Mouse (Mus musculus) spleen, adult 12 weeks (tissue): Measurements from ENCODE around the gene Baz1a.
"Not testable (repeated sequence)": the region's sequence is repeated elsewhere in the genome, so short reads cannot be mapped to it uniquely, and the experiment has no call there.

Experiments
- DNase-seq: peaks from one replicate; pipeline ENCODE4 v3.0.0; 2022; ENCODE audit warnings: low spot score

The Baz1a gene

DNA sequence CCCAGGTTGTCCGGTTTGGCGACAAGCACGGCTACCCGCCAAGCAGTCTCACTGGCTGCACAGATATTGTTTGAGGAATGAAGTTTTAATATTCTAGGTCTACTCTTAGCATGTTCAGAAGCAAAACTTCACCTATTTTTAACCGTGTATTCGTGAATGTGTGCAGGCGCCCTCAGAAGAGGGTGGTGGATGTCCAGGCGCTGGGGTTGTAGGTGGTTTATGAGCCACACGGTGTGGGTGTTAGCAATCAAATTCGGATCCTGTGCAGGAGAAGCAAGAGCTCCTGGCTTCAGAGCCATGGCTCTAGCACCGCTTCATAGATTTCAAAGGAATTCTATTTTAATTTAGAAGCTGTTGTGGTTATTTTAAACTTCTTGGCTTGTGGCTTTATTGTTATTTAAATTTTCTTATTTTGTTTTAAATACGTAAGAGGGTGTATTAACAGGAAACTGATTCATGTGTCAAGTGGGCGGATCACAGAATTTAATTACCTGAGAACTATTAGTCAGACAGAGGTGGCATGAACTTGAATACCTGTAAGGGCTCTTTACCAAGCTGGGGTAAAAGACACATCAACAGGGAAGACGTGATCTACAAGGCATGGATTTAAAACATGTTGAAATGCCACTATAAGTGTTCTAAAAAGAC lies 6.7 kb downstream of the Baz1a start:
- DNase-seq = no peak

DNA sequence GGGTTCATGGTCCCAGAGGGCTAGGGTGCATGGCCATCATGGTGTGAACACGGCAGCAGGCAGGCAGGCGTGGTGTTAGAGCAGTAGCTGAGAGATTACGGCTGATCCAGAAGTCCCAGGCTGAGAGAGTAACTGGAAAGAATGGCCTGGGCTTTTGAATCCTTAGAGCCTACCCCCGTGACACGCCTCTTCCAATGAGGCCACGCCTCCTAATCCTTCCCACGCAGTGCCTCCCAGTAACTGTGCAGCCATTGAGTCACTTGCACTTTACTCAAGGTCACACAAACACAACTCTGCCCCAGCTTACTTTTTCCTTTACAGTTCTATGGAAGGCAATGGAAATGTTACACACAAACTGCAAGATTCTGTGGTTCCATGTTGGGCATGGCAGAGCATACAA lies 8.1 kb downstream of the Baz1a start:
- DNase-seq = no peak

- no peak for DNase-seq
Observed at GRCm38 (mm10) chr12:55004396-55004795, 9.8 kb downstream of the Baz1a start.

DNA sequence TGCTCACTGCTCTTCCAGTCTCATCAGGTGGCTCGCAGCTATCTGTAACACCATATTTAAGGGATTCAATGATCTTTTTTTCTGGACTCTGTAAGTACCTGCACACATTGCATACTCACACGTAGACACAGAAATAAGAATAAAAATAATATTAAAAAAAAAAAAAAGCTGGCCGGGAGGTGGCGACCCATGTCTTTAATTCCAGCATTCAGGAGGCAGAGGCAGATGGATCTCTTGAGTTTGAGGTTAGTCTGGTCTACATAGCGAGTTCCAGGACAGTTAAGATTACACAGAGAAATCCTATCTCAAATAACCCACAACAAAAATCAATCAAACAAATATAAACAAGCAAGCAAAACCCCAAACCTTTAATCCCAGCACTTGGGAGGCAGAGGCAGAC lies 10.3 kb downstream of the Baz1a start:
- no peak for DNase-seq

DNA sequence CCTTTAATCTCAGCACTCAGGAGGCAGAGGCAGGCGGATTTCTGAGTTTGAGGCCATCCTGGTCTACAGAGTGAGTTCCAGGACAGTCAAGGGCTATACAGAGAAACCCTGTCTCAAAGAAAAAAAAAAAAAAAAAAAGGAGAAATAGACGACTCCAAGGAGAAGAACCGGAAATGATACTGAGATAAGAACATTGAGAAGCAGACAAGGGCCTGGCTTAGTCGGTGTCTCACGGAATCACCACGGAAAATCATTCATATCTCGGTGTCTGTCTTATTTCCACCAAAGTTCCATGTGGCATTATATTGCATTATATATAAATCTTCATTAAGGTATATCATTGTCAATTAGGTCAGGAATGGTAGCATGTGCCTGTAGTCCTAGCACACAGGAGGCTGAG lies 11.6 kb downstream of the Baz1a start:
- not testable (repeated sequence) for DNase-seq

- peak; percentile 46 for DNase-seq
Observed at GRCm38 (mm10) chr12:54999016-54999690, 15.0 kb downstream of the Baz1a start.

GRCm38 (mm10) chr12:54998411-54998810 lies 15.7 kb downstream of the Baz1a start:
- no peak for DNase-seq

GRCm38 (mm10) chr12:54996979-54997474 lies 17.1 kb downstream of the Baz1a start:
- no peak for DNase-seq

DNA sequence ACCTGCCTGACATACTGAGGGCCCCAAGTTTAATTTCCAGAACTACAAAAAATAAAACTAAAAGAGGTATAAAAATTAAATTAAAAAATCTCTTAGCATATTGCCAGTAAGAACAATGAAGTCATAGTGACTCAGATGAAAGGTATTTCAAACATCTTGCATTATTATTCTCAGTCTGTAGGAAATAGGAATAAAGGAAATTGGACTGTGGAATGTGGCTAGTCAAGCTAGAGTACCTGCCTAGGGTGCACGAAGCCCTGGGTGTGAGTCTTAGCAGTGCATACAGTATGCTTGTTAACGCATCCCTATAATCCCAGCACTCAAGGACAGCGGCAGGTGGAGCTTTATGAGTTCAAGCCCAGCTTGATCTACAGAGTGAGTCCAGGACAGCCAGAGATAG lies 18.2 kb downstream of the Baz1a start:
- no peak for DNase-seq

DNA sequence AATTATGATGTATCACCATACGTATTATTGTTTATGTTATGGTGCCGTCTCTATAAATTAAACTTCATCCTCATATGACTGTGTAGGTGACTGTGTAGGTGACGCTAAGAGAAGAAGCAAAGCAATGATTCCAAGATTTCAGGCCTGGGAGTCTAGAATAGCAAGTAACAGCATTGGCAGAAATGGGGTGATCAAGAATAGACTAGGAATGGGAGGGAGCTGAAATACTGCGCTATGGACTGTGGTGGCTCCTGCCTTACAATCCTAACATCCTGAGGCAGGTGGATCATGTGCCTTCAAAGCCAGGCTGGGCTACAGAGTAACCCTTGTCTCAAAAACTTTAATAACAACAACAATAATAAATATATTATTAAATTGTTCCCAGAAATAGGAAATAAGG lies 19.7 kb downstream of the Baz1a start:
- no peak for DNase-seq

- no peak for DNase-seq
Observed at GRCm38 (mm10) chr12:54994068-54994386, 20.1 kb downstream of the Baz1a start.

- DNase-seq = no peak
Observed at GRCm38 (mm10) chr12:54993246-54994067, 20.7 kb downstream of the Baz1a start.

GRCm38 (mm10) chr12:54992814-54993213 lies 21.3 kb downstream of the Baz1a start:
- no peak for DNase-seq

- no peak for DNase-seq
Observed at GRCm38 (mm10) chr12:54988323-54988850, 25.8 kb downstream of the Baz1a start.

GRCm38 (mm10) chr12:54987156-54987555 lies 27.0 kb downstream of the Baz1a start:
- DNase-seq = no peak

GRCm38 (mm10) chr12:54986052-54986717 lies 28.0 kb downstream of the Baz1a start, which contains the start of gene Gm20403:
Gene Gm20403 (minus strand): TSS chr12:54986529.
- DNase-seq = peak; percentile 64

DNA sequence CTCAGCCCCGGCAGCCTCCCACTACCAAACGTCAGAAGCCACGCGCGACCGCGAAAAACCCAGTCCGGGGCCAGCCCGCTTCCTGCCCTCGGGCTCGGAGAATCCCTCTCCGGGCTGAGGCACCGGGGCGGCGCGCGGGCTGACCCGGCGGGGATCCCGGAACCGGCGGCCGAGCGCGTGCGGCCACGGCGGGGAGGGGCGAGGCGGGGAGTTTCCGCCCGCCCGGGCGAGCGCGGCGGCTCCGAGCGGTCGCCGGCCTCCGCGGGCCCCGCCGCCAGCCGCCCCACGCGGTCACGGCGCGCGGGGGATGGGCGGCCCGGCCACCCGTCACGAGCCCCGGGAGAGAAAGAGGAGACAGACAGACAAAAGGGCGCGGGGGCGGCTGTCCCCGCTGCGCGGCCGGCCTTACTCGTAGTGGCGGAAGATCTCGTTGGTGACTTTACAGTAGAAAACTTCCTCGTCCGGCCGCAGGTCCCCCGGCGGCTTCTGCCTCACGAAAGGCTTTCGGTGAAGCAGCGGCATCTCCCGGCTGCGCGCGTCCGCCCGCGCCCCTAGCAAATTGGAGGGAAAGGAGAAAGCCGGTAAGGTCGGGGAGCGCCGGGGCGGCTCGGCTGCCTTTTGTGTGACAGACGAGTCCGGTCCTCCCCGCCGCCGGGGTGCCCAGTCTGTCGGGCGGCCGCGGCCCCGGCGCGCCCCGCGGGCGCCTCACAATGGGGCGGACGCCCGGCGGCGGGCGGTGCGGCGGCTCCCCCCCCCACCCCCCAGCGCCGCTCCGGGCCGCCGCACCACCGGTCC lies 28.7 kb downstream of the Baz1a start:
- peak; percentile 63 for DNase-seq

GRCm38 (mm10) chr12:54984701-54985256 lies 29.4 kb downstream of the Baz1a start:
- DNase-seq = peak; percentile 76

DNA sequence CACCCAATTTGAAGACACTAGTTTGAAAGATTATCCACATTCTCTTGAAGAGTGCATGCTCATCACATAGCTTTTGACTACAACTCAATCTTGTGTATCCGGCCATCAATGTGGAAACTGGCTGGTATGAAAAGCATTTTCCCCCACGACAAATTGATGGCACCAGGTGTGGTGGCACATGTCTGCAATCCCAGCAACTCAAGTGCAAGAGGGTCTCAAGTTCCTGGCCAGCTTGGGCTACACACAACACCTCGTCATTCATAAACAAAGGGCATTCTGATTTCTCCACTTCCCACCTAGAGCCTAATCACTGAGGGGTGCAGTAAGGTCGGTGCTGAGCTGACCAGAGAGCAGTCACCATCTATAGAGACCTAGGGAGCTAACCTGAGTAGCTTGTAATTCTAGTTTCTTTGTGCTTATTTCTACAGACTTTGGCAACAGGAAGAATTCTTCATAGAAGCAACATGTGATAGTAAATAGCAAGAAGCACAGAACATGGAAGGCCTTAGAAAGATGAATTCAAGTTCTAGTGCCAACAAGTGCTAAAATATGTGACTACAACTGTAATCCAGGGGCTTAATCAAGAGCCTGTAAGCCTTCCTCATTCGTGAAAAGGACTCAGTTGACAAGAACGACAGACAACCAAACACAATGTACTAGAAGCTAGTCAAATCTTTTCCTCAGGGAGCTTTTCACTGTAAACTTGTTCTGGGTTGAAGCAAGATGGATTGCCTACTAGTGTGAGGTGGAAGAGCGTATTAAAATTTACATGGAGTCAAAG lies 31.0 kb downstream of the Baz1a start:
- no peak for DNase-seq

DNA sequence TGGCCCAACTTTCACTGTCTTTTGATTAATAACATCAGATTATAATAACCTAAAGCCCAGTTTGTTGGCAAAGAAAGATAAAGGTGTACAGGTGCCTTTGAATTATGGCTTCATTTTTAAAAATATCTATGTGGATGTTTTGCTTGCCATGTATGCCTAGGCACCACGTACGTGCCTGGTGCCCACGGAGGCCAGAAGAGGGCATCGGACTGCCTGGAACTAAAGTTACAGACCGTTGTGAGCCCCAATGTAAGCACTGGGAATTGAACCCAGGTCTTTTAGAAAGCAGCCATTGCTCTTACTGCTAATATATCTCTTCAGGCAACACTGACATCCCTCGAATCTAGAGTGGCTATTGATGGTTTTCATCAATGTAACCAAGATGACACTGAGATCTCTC lies 32.2 kb downstream of the Baz1a start:
- DNase-seq = no peak
